Mouse (Mus musculus): ENCODE data around the gene Tspan32. TPM values are rescaled to one million over a fixed set of nuclear protein-coding genes. Genes with fewer than 3 reads are reported as not detected.
A peak's percentile ranks its signal among the peaks of the same experiment; 100 is the strongest.

Tspan32 gene
- polyA plus RNA-seq, 1 experiment from 2014 or later, result 0.82 TPM

DNA sequence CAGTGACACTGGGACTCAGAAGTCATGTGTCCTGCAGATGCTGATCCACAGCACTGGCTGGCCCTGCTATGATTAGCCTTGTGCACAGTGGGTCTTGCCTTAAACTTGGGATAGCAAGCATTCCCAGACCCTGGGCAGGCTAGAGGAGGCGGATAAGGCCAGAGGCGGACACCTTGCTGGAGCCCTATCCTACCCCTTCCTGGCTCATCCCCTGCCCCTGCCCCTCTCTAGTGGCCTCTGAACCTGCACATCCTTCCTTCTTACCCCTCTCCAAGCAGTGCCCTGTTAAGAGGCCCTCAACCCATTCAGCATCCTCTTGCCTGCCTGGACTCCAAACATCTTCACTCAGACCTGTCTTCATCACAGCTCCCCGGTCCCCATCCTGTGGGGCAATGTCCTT is 35.7 kb downstream of the Tspan32 start:
- WGBS, result 95% methylated on average over 3 of the region's 3 CpGs

GRCm38 (mm10) chr7:143041138-143041822 is 36.4 kb downstream of the Tspan32 start:
- Histone ChIP-seq H3K9ac (no peak overlapping the region), H3K36me3 (replicated peaks; ENCODE audit: control insufficient read depth, insufficient read depth) (peaks cover 4% of the 10 kb centered on the region; the same call in 1 of the 2 replicates), H3K9me3 (ENCODE audit: control insufficient read depth, low read length) (no peaks in the 10 kb centered on the region), H3K27me3 (ENCODE audit: control insufficient read depth, insufficient read depth, low read length) (no peaks in the 10 kb centered on the region), H3K27ac (0 out of 2 replicates have a peak overlapping the region, but pooled peaks have one; percentile 21), H3K4me2 (replicated peaks) (no peak overlapping the region), H3K4me1 (replicated peaks; ENCODE audit: control insufficient read depth, insufficient read depth, low read length) (no peaks in the 10 kb centered on the region), H3K4me3 (replicated peaks; ENCODE audit: low read length) (no peak overlapping the region)
- 78% methylated on average over 3 of the region's 3 CpGs for WGBS
- ATAC-seq (ENCODE audit: low FRiP score), result no peak
- no peak for DNase-seq (ENCODE audit: low spot score)

More for the DNA sequence above, 35.7 kb downstream of the Tspan32 start:
- DNase-seq (ENCODE audit: low spot score), result no peak
- H3K4me1 ChIP-seq (replicated peaks; ENCODE audit: control insufficient read depth, insufficient read depth, low read length), result no peaks in the 10 kb centered on the region
- no peak overlapping the region for H3K9ac ChIP-seq
- no peak overlapping the region for H3K4me3 ChIP-seq (replicated peaks; ENCODE audit: low read length)
- H3K36me3 ChIP-seq (replicated peaks; ENCODE audit: control insufficient read depth, insufficient read depth), result peaks cover 5% of the 10 kb centered on the region; the same call in 1 of the 2 replicates
- no peaks in the 10 kb centered on the region for H3K9me3 ChIP-seq (ENCODE audit: control insufficient read depth, low read length)
- no peak overlapping the region for H3K27ac ChIP-seq
- no peaks in the 10 kb centered on the region for H3K27me3 ChIP-seq (ENCODE audit: control insufficient read depth, insufficient read depth, low read length)
- ATAC-seq (ENCODE audit: low FRiP score), result no peak
- no peak overlapping the region for H3K4me2 ChIP-seq (replicated peaks)

DNA sequence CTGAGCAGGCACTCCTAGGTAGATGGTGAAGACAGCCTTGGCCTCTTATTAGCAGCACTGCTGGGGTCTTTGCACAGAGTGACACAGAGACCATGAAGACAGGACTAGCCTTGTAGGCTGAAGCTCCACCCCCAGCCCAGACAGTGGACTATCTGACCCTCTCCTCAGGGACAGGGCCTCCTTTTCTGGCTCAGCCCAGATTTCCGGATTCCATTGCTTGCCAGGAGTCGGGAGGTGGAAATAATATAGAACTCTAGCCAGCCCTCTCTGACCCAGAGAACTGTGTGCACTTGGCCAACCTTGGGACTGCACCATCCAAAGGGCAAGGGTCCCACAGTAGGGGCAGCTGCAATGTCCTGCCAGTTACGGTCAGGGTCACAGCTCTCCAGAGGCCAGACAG is 37.2 kb downstream of the Tspan32 start:
- Histone ChIP-seq H3K4me1 (replicated peaks; ENCODE audit: control insufficient read depth, insufficient read depth, low read length) (no peaks in the 10 kb centered on the region), H3K9ac (no peak overlapping the region), H3K9me3 (ENCODE audit: control insufficient read depth, low read length) (no peaks in the 10 kb centered on the region), H3K27me3 (ENCODE audit: control insufficient read depth, insufficient read depth, low read length) (no peaks in the 10 kb centered on the region), H3K4me3 (replicated peaks; ENCODE audit: low read length) (no peak overlapping the region), H3K27ac (0 out of 2 replicates have a peak overlapping the region, but pooled peaks have one; percentile 21), H3K36me3 (replicated peaks; ENCODE audit: control insufficient read depth, insufficient read depth) (peaks cover 4% of the 10 kb centered on the region; the same call in 1 of the 2 replicates), H3K4me2 (replicated peaks) (no peak overlapping the region)
- no peak for DNase-seq (ENCODE audit: low spot score)
- ATAC-seq (ENCODE audit: low FRiP score), result no peak
- WGBS, result 62% methylated on average over 3 of the region's 3 CpGs

DNA sequence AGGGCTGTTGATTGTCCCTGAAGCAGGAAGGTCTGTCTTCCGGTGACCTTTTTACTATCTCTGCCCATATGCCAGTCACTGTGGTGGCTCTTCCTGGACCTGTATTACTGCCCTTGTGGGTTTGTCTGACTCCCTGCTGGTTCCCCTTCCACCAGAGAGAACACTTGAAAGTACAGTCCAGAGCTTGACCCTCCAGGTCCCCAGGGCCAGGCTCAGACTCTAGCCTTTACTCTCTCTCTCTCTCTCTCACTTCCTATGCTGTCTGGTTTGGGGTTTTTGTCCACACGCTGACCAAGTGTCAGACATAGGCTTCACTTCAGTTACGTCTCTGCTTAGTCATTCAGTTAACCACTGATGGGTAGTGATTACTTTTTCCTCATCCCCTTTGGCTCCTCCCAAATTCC is 38.1 kb downstream of the Tspan32 start:
- Histone ChIP-seq H3K4me2 (replicated peaks) (no peak overlapping the region), H3K27ac (no peak overlapping the region), H3K9ac (no peak overlapping the region), H3K27me3 (ENCODE audit: control insufficient read depth, insufficient read depth, low read length) (no peaks in the 10 kb centered on the region), H3K9me3 (ENCODE audit: control insufficient read depth, low read length) (no peaks in the 10 kb centered on the region), H3K4me3 (replicated peaks; ENCODE audit: low read length) (no peak overlapping the region), H3K36me3 (replicated peaks; ENCODE audit: control insufficient read depth, insufficient read depth) (peaks cover 4% of the 10 kb centered on the region; the same call in 1 of the 2 replicates), H3K4me1 (replicated peaks; ENCODE audit: control insufficient read depth, insufficient read depth, low read length) (no peaks in the 10 kb centered on the region)
- WGBS, result 90% methylated on average over 3 of the region's 3 CpGs
- DNase-seq (ENCODE audit: low spot score) (no peak), ATAC-seq (ENCODE audit: low FRiP score) (no peak)

- 93% methylated on average over 2 of the region's 2 CpGs for WGBS
- no peak overlapping the region for H3K4me2 ChIP-seq (replicated peaks)
Measured at GRCm38 (mm10) chr7:143044049-143044825, 39.4 kb downstream of the Tspan32 start.

GRCm38 (mm10) chr7:143044826-143045206 is 40.0 kb downstream of the Tspan32 start:
- no peak overlapping the region for H3K4me3 ChIP-seq (replicated peaks; ENCODE audit: low read length)
- no peak overlapping the region for H3K27ac ChIP-seq
- H3K27me3 ChIP-seq (ENCODE audit: control insufficient read depth, insufficient read depth, low read length), result no peaks in the 10 kb centered on the region
- ATAC-seq (ENCODE audit: low FRiP score) (no peak), DNase-seq (ENCODE audit: low spot score) (no peak)
- H3K36me3 ChIP-seq (replicated peaks; ENCODE audit: control insufficient read depth, insufficient read depth), result no peaks in the 10 kb centered on the region; the same call in 1 of the 2 replicates
- H3K4me2 ChIP-seq (replicated peaks), result no peak overlapping the region
- H3K9ac ChIP-seq, result no peak overlapping the region
- no peaks in the 10 kb centered on the region for H3K9me3 ChIP-seq (ENCODE audit: control insufficient read depth, low read length)
- H3K4me1 ChIP-seq (replicated peaks; ENCODE audit: control insufficient read depth, insufficient read depth, low read length), result no peaks in the 10 kb centered on the region

More at GRCm38 (mm10) chr7:143044049-143044825, 39.4 kb downstream of the Tspan32 start:
- no peaks in the 10 kb centered on the region for H3K4me1 ChIP-seq (replicated peaks; ENCODE audit: control insufficient read depth, insufficient read depth, low read length)
- H3K9me3 ChIP-seq (ENCODE audit: control insufficient read depth, low read length), result no peaks in the 10 kb centered on the region
- H3K4me3 ChIP-seq (replicated peaks; ENCODE audit: low read length), result no peak overlapping the region
- no peak for ATAC-seq (ENCODE audit: low FRiP score)
- DNase-seq (ENCODE audit: low spot score), result no peak
- no peaks in the 10 kb centered on the region for H3K27me3 ChIP-seq (ENCODE audit: control insufficient read depth, insufficient read depth, low read length)
- H3K9ac ChIP-seq, result no peak overlapping the region
- peaks cover 2% of the 10 kb centered on the region; the same call in 1 of the 2 replicates for H3K36me3 ChIP-seq (replicated peaks; ENCODE audit: control insufficient read depth, insufficient read depth)
- no peak overlapping the region for H3K27ac ChIP-seq

- no peak overlapping the region for H3K9ac ChIP-seq
- H3K4me2 ChIP-seq (replicated peaks), result no peak overlapping the region
- no peak overlapping the region for H3K27ac ChIP-seq
- H3K36me3 ChIP-seq (replicated peaks; ENCODE audit: control insufficient read depth, insufficient read depth), result no peaks in the 10 kb centered on the region; the same call in 1 of the 2 replicates
- H3K27me3 ChIP-seq (ENCODE audit: control insufficient read depth, insufficient read depth, low read length), result no peaks in the 10 kb centered on the region
- no peaks in the 10 kb centered on the region for H3K4me1 ChIP-seq (replicated peaks; ENCODE audit: control insufficient read depth, insufficient read depth, low read length)
- no peak overlapping the region for H3K4me3 ChIP-seq (replicated peaks; ENCODE audit: low read length)
- no peak for DNase-seq (ENCODE audit: low spot score)
- no peaks in the 10 kb centered on the region for H3K9me3 ChIP-seq (ENCODE audit: control insufficient read depth, low read length)
- no peak for ATAC-seq (ENCODE audit: low FRiP score)
- 85% methylated on average over 7 of the region's 7 CpGs for WGBS
Measured at GRCm38 (mm10) chr7:143046358-143046757, 41.5 kb downstream of the Tspan32 start.

DNA sequence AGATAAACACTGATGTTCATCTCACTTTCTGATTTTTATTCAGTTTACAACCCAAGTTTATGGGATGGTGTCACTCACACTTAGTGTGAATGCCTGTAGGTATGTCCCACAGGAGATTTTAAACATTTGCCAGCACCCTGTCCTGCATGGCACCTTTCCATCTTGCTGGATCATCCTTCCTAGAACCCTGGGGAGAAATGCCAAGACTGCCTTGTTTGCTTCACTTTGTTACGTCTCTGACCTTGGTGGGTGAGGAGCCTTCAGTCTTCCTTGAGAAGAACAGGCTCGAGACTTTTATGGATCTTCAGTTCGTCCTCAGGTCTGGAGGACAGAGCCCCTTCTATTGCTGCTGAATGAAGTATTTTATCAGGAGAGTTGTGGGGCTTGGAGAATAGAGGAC is 44.5 kb downstream of the Tspan32 start:
- ATAC-seq (ENCODE audit: low FRiP score), result no peak
- no peak overlapping the region for H3K9ac ChIP-seq
- 77% methylated on average over 3 of the region's 3 CpGs for WGBS

More for the DNA sequence above, 44.5 kb downstream of the Tspan32 start:
- no peaks in the 10 kb centered on the region for H3K9me3 ChIP-seq (ENCODE audit: control insufficient read depth, low read length)
- no peak overlapping the region for H3K4me3 ChIP-seq (replicated peaks; ENCODE audit: low read length)
- no peaks in the 10 kb centered on the region for H3K27me3 ChIP-seq (ENCODE audit: control insufficient read depth, insufficient read depth, low read length)
- no peak overlapping the region for H3K4me2 ChIP-seq (replicated peaks)
- H3K4me1 ChIP-seq (replicated peaks; ENCODE audit: control insufficient read depth, insufficient read depth, low read length), result peaks cover 12% of the 10 kb centered on the region
- H3K36me3 ChIP-seq (replicated peaks; ENCODE audit: control insufficient read depth, insufficient read depth), result no peaks in the 10 kb centered on the region
- DNase-seq (ENCODE audit: low spot score), result no peak
- H3K27ac ChIP-seq, result no peak overlapping the region
